Mouse (Mus musculus) hindbrain, embryonic 13.5 days (tissue): Measurements from ENCODE around the gene Ptprt. TPM values are rescaled to one million over a fixed set of nuclear protein-coding genes. Genes with fewer than 3 reads are reported as not detected.
A peak's percentile ranks its signal among the peaks of the same experiment; 100 is the strongest.

Source experiments
- ATAC-seq: fragments of 200-750 bp; cut with Nextera tagmentation; 2 replicates; pipeline ENCODE4 v1.8.0; 2017; ENCODE audit warnings: moderate TSS enrichment; ENCODE audit not compliant: low FRiP score
- H3K27ac ChIP-seq: fragments of 300-500 bp; sonication (generic); 2 replicates; pipeline ENCODE4 v1.5.1; 2015; ENCODE audit warnings: inconsistent platforms, mild to moderate bottlenecking, moderate library complexity
- H3K27me3 ChIP-seq: fragments of 300-500 bp; sonication (generic); 2 replicates; pipeline ENCODE4 v1.6.1; 2015; ENCODE audit warnings: mild to moderate bottlenecking, inconsistent platforms
- H3K36me3 ChIP-seq: fragments of 300-500 bp; sonication (generic); 2 replicates; pipeline ENCODE4 v1.6.1; 2015; ENCODE audit warnings: mild to moderate bottlenecking, inconsistent platforms
- H3K4me1 ChIP-seq: fragments of 300-500 bp; sonication (generic); replicated peaks from 2 replicates; pipeline ENCODE4 v1.6.1; 2015; ENCODE audit warnings: inconsistent platforms
- H3K4me2 ChIP-seq: fragments of 300-500 bp; sonication (generic); 2 replicates; pipeline ENCODE4 v1.6.1; 2015; ENCODE audit warnings: inconsistent platforms, mild to moderate bottlenecking, moderate library complexity
- H3K4me3 ChIP-seq: fragments of 300-500 bp; sonication (generic); 2 replicates; pipeline ENCODE4 v1.5.1; 2015; ENCODE audit warnings: mild to moderate bottlenecking, inconsistent platforms
- H3K9ac ChIP-seq: fragments of 300-500 bp; sonication (generic); 2 replicates; pipeline ENCODE4 v1.6.1; 2015; ENCODE audit warnings: mild to moderate bottlenecking, inconsistent platforms
- H3K9me3 ChIP-seq: fragments of 300-500 bp; sonication (generic); 2 replicates; pipeline ENCODE4 v1.6.1; 2016; ENCODE audit warnings: inconsistent platforms
- WGBS: fragments of 180-500 bp; shearing (Covaris S2); methylation state at CpG from one replicate; pipeline ENCODE4 v1.1.7; 2015; 5-methylcytosine and 5-hydroxymethylcytosine counted together
- polyA plus RNA-seq: library from polyadenylated mRNA; unstranded; fragments of >200 nt; fragmentation: Nextera tagmentation; extraction: Ambion mirVana; gene quantifications from 2 replicates; pipeline ENCODE4 v1.2.1, GENCODE M21; 2015

Ptprt gene
- polyA plus RNA-seq, 1 experiment from 2014 or later, result 8.4 TPM

- no peaks in the 10 kb centered on the region for H3K36me3 ChIP-seq
- H3K9me3 ChIP-seq, result no peaks in the 10 kb centered on the region
- ATAC-seq, result no peak
- no peaks in the 10 kb centered on the region for H3K4me1 ChIP-seq
- H3K4me3 ChIP-seq, result no peak overlapping the region
- H3K4me2 ChIP-seq, result no peak overlapping the region
- H3K27ac ChIP-seq, result no peak overlapping the region
- H3K27me3 ChIP-seq, result no peaks in the 10 kb centered on the region
- WGBS, result 85% methylated on average over 4 of the region's 4 CpGs
- no peak overlapping the region for H3K9ac ChIP-seq
These were observed 825.9 kb downstream of the Ptprt start for GRCm38 (mm10) chr2:161835001-161835400.

GRCm38 (mm10) chr2:161833846-161834245 is 827.1 kb downstream of the Ptprt start:
- Histone ChIP-seq H3K27ac (no peak overlapping the region), H3K9ac (no peak overlapping the region), H3K4me1 (no peaks in the 10 kb centered on the region), H3K27me3 (no peaks in the 10 kb centered on the region), H3K4me3 (no peak overlapping the region), H3K4me2 (no peak overlapping the region), H3K36me3 (no peaks in the 10 kb centered on the region), H3K9me3 (no peaks in the 10 kb centered on the region)
- ATAC-seq, result no peak
- 84% methylated on average over 2 of the region's 2 CpGs for WGBS

GRCm38 (mm10) chr2:161813326-161813725 is 847.6 kb downstream of the Ptprt start:
- no peak overlapping the region for H3K4me3 ChIP-seq
- H3K36me3 ChIP-seq, result no peaks in the 10 kb centered on the region
- H3K4me2 ChIP-seq, result no peak overlapping the region
- H3K9ac ChIP-seq, result no peak overlapping the region
- H3K4me1 ChIP-seq, result peaks cover 6% of the 10 kb centered on the region
- no peaks in the 10 kb centered on the region for H3K27me3 ChIP-seq
- WGBS, result 97% methylated on average over 1 of the region's 1 CpGs
- H3K9me3 ChIP-seq, result no peaks in the 10 kb centered on the region
- ATAC-seq, result no peak
- H3K27ac ChIP-seq, result no peak overlapping the region

- Histone ChIP-seq H3K4me1 (peaks cover 9% of the 10 kb centered on the region), H3K36me3 (no peaks in the 10 kb centered on the region), H3K27me3 (no peaks in the 10 kb centered on the region), H3K4me2 (no peak overlapping the region), H3K27ac (no peak overlapping the region), H3K9me3 (no peaks in the 10 kb centered on the region), H3K4me3 (no peak overlapping the region), H3K9ac (no peak overlapping the region)
- 80% methylated on average over 9 of the region's 9 CpGs for WGBS
- no peak for ATAC-seq
These were observed 852.7 kb downstream of the Ptprt start for GRCm38 (mm10) chr2:161808086-161808801.

- Histone ChIP-seq H3K27me3 (no peaks in the 10 kb centered on the region), H3K36me3 (no peaks in the 10 kb centered on the region), H3K4me2 (no peak overlapping the region), H3K4me1 (peaks cover 9% of the 10 kb centered on the region), H3K4me3 (no peak overlapping the region), H3K27ac (peak overlapping the region; percentile 49; the same call in 1 of the 2 replicates), H3K9ac (no peak overlapping the region), H3K9me3 (no peaks in the 10 kb centered on the region)
- WGBS, result 26% methylated on average over 8 of the region's 8 CpGs
- ATAC-seq, result no peak
These were observed 854.5 kb downstream of the Ptprt start for GRCm38 (mm10) chr2:161806287-161807007.

- Histone ChIP-seq H3K4me1 (no peaks in the 10 kb centered on the region), H3K4me2 (no peak overlapping the region), H3K9me3 (no peaks in the 10 kb centered on the region), H3K27me3 (no peaks in the 10 kb centered on the region), H3K4me3 (no peak overlapping the region), H3K27ac (no peak overlapping the region), H3K9ac (no peak overlapping the region), H3K36me3 (no peaks in the 10 kb centered on the region)
- WGBS, result 82% methylated on average over 6 of the region's 6 CpGs
- ATAC-seq, result no peak
These were observed 861.0 kb downstream of the Ptprt start for GRCm38 (mm10) chr2:161799946-161800345.

GRCm38 (mm10) chr2:161767528-161767927 is 893.4 kb downstream of the Ptprt start:
- Histone ChIP-seq H3K4me1 (no peaks in the 10 kb centered on the region), H3K4me3 (no peak overlapping the region), H3K9ac (no peak overlapping the region), H3K27ac (no peak overlapping the region), H3K27me3 (no peaks in the 10 kb centered on the region), H3K9me3 (no peaks in the 10 kb centered on the region), H3K4me2 (no peak overlapping the region), H3K36me3 (no peaks in the 10 kb centered on the region)
- WGBS, result 87% methylated on average over 2 of the region's 2 CpGs
- ATAC-seq, result no peak

- Histone ChIP-seq H3K4me3 (no peak overlapping the region), H3K27ac (no peak overlapping the region), H3K36me3 (no peaks in the 10 kb centered on the region), H3K4me1 (0 out of 2 replicates have a peak, but pooled peaks cover 4% of the 10 kb centered on the region), H3K27me3 (no peaks in the 10 kb centered on the region), H3K9me3 (no peaks in the 10 kb centered on the region), H3K9ac (no peak overlapping the region), H3K4me2 (no peak overlapping the region)
- WGBS, result 46% methylated on average over 4 of the region's 4 CpGs
- ATAC-seq, result no peak
These were observed 947.9 kb downstream of the Ptprt start for GRCm38 (mm10) chr2:161713024-161713423.

- Histone ChIP-seq H3K4me1 (peaks cover 17% of the 10 kb centered on the region), H3K4me3 (no peak overlapping the region), H3K4me2 (no peak overlapping the region), H3K9me3 (no peaks in the 10 kb centered on the region), H3K36me3 (no peaks in the 10 kb centered on the region), H3K27ac (no peak overlapping the region), H3K9ac (no peak overlapping the region), H3K27me3 (no peaks in the 10 kb centered on the region)
- no peak for ATAC-seq
- WGBS, result 92% methylated on average over 5 of the region's 5 CpGs
These were observed 951.6 kb downstream of the Ptprt start for GRCm38 (mm10) chr2:161709316-161709715.

GRCm38 (mm10) chr2:161706386-161706915 is 954.5 kb downstream of the Ptprt start:
- Histone ChIP-seq H3K4me2 (no peak overlapping the region), H3K27ac (no peak overlapping the region), H3K9me3 (no peaks in the 10 kb centered on the region), H3K27me3 (no peaks in the 10 kb centered on the region), H3K4me3 (no peak overlapping the region), H3K36me3 (no peaks in the 10 kb centered on the region), H3K4me1 (peaks cover 14% of the 10 kb centered on the region), H3K9ac (no peak overlapping the region)
- ATAC-seq, result no peak
- 89% methylated on average over 7 of the region's 7 CpGs for WGBS

- peaks cover 14% of the 10 kb centered on the region for H3K4me1 ChIP-seq
- no peaks in the 10 kb centered on the region for H3K9me3 ChIP-seq
- H3K9ac ChIP-seq, result no peak overlapping the region
- H3K4me3 ChIP-seq, result no peak overlapping the region
- ATAC-seq, result no peak
- H3K36me3 ChIP-seq, result no peaks in the 10 kb centered on the region
- H3K4me2 ChIP-seq, result no peak overlapping the region
- 30% methylated on average over 8 of the region's 8 CpGs for whole genome bisulfite sequencing
- H3K27me3 ChIP-seq, result no peaks in the 10 kb centered on the region
- no peak overlapping the region for H3K27ac ChIP-seq
These were observed 956.1 kb downstream of the Ptprt start for GRCm38 (mm10) chr2:161704811-161705210.

- WGBS, result 45% methylated on average over 9 of the region's 9 CpGs
- Histone ChIP-seq H3K27me3 (no peaks in the 10 kb centered on the region), H3K36me3 (no peaks in the 10 kb centered on the region), H3K27ac (no peak overlapping the region), H3K4me3 (no peak overlapping the region), H3K9me3 (no peaks in the 10 kb centered on the region), H3K4me2 (no peak overlapping the region), H3K9ac (no peak overlapping the region), H3K4me1 (peaks cover 14% of the 10 kb centered on the region)
- ATAC-seq, result no peak
These were observed 956.5 kb downstream of the Ptprt start for GRCm38 (mm10) chr2:161704410-161704809.
